ENCODE assay signal across 9 mouse cellular contexts in the genomic region with DNA sequence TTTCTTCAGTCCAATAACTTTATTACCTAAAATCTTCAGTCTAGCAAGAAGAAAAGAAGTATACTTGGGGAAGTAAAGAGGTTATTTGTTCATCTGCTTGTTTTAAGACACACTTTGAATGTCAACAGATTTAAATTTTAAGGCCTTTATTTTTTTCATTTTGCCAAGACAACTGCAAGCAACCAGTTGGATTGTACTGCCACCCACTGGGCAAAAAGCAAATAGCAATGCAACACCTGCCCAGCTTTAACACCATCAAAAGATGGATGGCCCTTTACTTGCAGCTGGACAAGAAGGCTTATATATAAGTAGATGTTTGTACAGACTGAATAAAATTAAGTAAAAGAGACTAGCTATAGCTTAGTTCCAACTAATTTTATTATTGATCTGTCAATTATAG. TPM values are rescaled to one million over a fixed set of nuclear protein-coding genes. Genes with fewer than 3 reads are reported as not detected.
DNase-seq lines count a peak whose midpoint lies in the region; ATAC-seq and TF ChIP-seq lines count a peak whose summit lies in the region.
"Had no signal": no experiment of that assay in that cellular context is flagged by ENCODE, and none has a peak within 500 bp of the region (broad histone marks: within the 10 kb centered on the region; RNA-seq: fewer than 3 reads in every experiment).

No protein-coding gene starts in this region.

- H3K9ac ChIP-seq in intestine, postnatal 0 days (ENCODE audit: low read depth, low read length) = no peak overlapping the region
- no peak overlapping the region for H3K9ac ChIP-seq in intestine, embryonic 16.5 days (ENCODE audit: low read depth, low read length)
- no peak overlapping the region for H3K9ac ChIP-seq in ES-E14 (ENCODE audit: insufficient read depth, low read depth, low read length, poor library complexity, severe bottlenecking)
- H3K9ac ChIP-seq: heart, embryonic 13.5 days had no signal

- peak; percentile 24 for DNase-seq in ES-E14 (ENCODE audit: low read depth, low spot score)
- peak; percentile 12 for DNase-seq in brain, embryonic 18.5 days (ENCODE audit: low read depth, low spot score)
- peak; percentile 59 to 68 for DNase-seq in frontal cortex, postnatal 36 days (ENCODE audit: low spot score in 2 of 2)
- DNase-seq in layer of hippocampus, postnatal 10 days (ENCODE audit: low spot score in 2 of 2) = peak; percentile 78 to 81
- DNase-seq in mesoderm, embryonic 11.5 days (ENCODE audit: low read depth, low spot score) = peak; percentile 49
- DNase-seq in telencephalon, adult 2 months (ENCODE audit: low read depth, low spot score) = peak; percentile 16

- no peaks in the 10 kb centered on the region for H3K4me1 ChIP-seq in intestine, postnatal 0 days (replicated peaks; ENCODE audit: control insufficient read depth, insufficient read depth, low read length)
- no peaks in the 10 kb centered on the region for H3K4me1 ChIP-seq in intestine, embryonic 16.5 days (ENCODE audit: control insufficient read depth, insufficient read depth, low read length)
- H3K4me1 ChIP-seq in ES-E14 (ENCODE audit: control insufficient read depth in 2 of 2, insufficient read depth in 2 of 2, low read length in 2 of 2, poor library complexity in 1 of 2) = no peaks in the 10 kb centered on the region
- H3K4me1 ChIP-seq: heart, embryonic 13.5 days had no signal

- H3K36me3 ChIP-seq in intestine, postnatal 0 days (ENCODE audit: control insufficient read depth, insufficient read depth) = peaks cover 6% of the 10 kb centered on the region; the same call in 1 of the 2 replicates
- H3K36me3 ChIP-seq in intestine, embryonic 16.5 days (ENCODE audit: control insufficient read depth, insufficient read depth, low read length) = no peaks in the 10 kb centered on the region
- peaks cover 4% of the 10 kb centered on the region for H3K36me3 ChIP-seq in ES-E14 (ENCODE audit: control insufficient read depth, insufficient read depth, low read length, poor library complexity, severe bottlenecking)

- in situ Hi-C loops in ES-E14 (cut with MboI; ENCODE audit: low sequenced_read_pairs in 2 of 2, unreplicated experiment in 2 of 2) = no loop called here

- H3K4me2 ChIP-seq in intestine, postnatal 0 days (replicated peaks; ENCODE audit: low read depth) = no peak overlapping the region
- no peak overlapping the region for H3K4me2 ChIP-seq in intestine, embryonic 16.5 days (ENCODE audit: low read depth, low read length)
- H3K4me2 ChIP-seq: heart, embryonic 13.5 days had no signal

- ATAC-seq in intestine, postnatal 0 days = no peak
- no peak for ATAC-seq in intestine, embryonic 16.5 days

- H3K9me3 ChIP-seq in intestine, postnatal 0 days (ENCODE audit: control insufficient read depth) = no peaks in the 10 kb centered on the region
- H3K9me3 ChIP-seq in intestine, embryonic 16.5 days (ENCODE audit: control insufficient read depth, low read length) = no peaks in the 10 kb centered on the region
- H3K9me3 ChIP-seq in ES-E14 (ENCODE audit: control insufficient read depth, insufficient read depth, low read depth, low read length) = no peaks in the 10 kb centered on the region
- H3K9me3 ChIP-seq: heart, embryonic 13.5 days had no signal

- H3K27ac ChIP-seq in intestine, postnatal 0 days (ENCODE audit: low read depth, low read length) = no peak overlapping the region
- H3K27ac ChIP-seq in intestine, embryonic 16.5 days (ENCODE audit: low read length) = no peak overlapping the region
- H3K27ac ChIP-seq in ES-E14 (ENCODE audit: insufficient read depth, low read depth, low read length, poor library complexity, severe bottlenecking) = no peak overlapping the region
- H3K27ac ChIP-seq: heart, embryonic 13.5 days had no signal

- H3K27me3 ChIP-seq in intestine, postnatal 0 days (replicated peaks; ENCODE audit: control insufficient read depth, insufficient read depth, low read length) = no peaks in the 10 kb centered on the region
- no peaks in the 10 kb centered on the region for H3K27me3 ChIP-seq in intestine, embryonic 16.5 days (replicated peaks; ENCODE audit: control insufficient read depth, insufficient read depth, low read length)
- H3K27me3 ChIP-seq: heart, embryonic 13.5 days had no signal

- peak; percentile 76 for TF ChIP-seq CTCF in intestine, postnatal 0 days (IDR thresholded peaks at IDR 0.05; ENCODE audit: low read depth)

- no peak overlapping the region for H3K4me3 ChIP-seq in intestine, postnatal 0 days (ENCODE audit: low read depth, low read length)
- no peak overlapping the region for H3K4me3 ChIP-seq in intestine, embryonic 16.5 days (ENCODE audit: low read length)
- H3K4me3 ChIP-seq in ES-E14 (ENCODE audit: insufficient read depth in 1 of 2, low read depth in 1 of 2, low read length in 2 of 2, poor library complexity in 1 of 2, severe bottlenecking in 1 of 2) = no peak overlapping the region
- H3K4me3 ChIP-seq: heart, embryonic 13.5 days had no signal

TF ChIP-seq in ES-E14, 5 proteins besides CTCF, POLR2A, EP300 and RAD21:
- TF ChIP-seq ZC3H11A (IDR thresholded peaks at IDR 0.05; ENCODE audit: borderline replicate concordance, low read depth, low read length) = no peak
- TF ChIP-seq ZNF384 (IDR thresholded peaks at IDR 0.05; ENCODE audit: low read depth, low read length) = peak; percentile 56; the same call in 1 of the 2 replicates

RNA-seq across cellular contexts. Expression of a gene that starts 27.3 kb away (rescaled TPM):
- 11.8 and 13.3 TPM in 2 replicates for polyA plus RNA-seq in intestine, postnatal 0 days (2015; fragmentation: Nextera tagmentation; extraction: Ambion mirVana)
- 12.2 and 12.4 TPM in 2 replicates for polyA plus RNA-seq in intestine, embryonic 16.5 days (2015; fragmentation: Nextera tagmentation; extraction: Ambion mirVana)
- 44.2 and 45.5 TPM in 2 replicates for total RNA-seq in ES-E14 (2012; rRNA removed)
- total RNA-seq in layer of hippocampus, postnatal 10 days (2021) = 10 to 100 TPM; 46.0 to 50.0 TPM

Comparison
In these comparisons a context has a peak if more than half of its experiments do, and no peak if none do; other contexts are left out.
1. DNase-seq: peak in every context shown above with its lines; median percentile 80 in layer of hippocampus, postnatal 10 days; 64 in frontal cortex, postnatal 36 days; 49 in mesoderm, embryonic 11.5 days; 24 in ES-E14; 16 in telencephalon, adult 2 months; 12 in brain, embryonic 18.5 days.